Mouse (Mus musculus): Measurements from ENCODE around the gene Supt6.
A peak's percentile ranks its signal among the peaks of the same experiment; 100 is the strongest.

The Supt6 gene

GRCm38 (mm10) chr11:78182450-78182849 is 63.3 kb downstream of the Supt6 start:
- no peak for DNase-seq (ENCODE audit: low spot score)

DNA sequence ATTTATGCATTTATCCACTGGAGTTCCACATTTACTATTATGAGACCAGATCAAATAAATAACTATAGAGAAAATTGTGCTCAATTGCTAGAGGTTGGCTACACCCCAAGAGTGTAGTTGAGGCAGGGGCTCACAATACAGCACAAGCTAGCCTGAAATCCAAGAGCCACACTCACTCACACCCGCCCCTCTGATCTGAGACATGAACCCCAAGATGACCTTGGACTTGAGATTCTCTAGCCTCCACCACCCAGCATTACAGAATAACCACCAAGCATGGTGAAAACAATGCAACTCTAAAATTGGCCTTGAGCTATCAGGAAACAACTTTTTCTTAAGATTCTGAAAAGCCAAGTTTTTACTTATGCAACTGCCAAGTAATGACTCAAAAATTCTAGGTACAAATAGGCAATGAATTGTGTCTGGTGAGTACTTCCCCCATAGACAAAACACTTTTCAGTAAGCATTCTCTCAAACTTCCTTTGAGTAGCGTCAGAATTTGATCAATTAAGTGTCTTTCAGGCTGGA is 63.9 kb downstream of the Supt6 start:
- no peak for DNase-seq (ENCODE audit: low spot score)

DNA sequence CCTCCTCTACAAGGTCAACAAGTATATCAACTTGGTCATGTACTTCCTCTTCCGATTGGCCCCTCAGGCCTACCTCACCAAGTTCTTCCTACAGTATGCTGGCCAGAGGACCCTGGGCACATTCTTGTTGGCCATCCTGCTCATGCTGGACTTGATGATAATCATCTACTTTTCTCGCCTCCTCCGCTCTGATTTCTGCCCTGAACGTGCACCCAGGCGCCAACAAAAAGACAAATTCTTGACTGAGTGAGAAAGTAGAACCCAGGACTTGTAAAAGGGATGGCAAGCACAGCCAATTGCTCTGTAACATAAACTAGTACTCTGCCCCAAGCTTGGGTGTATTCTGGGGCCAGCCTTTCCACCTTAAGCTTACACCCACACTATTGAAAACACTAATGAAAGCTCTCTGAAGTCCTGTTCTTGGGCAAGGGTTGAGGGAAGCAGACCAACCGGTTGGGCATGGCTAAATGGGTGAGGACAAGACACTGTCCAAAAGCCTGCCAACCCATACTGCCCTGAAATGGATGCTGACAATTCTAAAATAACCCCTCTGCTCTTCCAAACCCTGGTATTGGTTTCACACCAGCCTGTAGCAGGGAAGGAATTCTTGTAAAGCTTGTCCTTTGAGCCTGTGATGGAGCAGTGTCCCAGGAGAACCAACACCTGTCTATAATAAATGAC is 65.6 kb downstream of the Supt6 start:
- no peak for DNase-seq (ENCODE audit: low spot score)

GRCm38 (mm10) chr11:78179438-78179999 is 66.3 kb downstream of the Supt6 start:
- no peak for DNase-seq (ENCODE audit: low spot score)

- peak; percentile 83 for DNase-seq (ENCODE audit: low spot score)
Measured at GRCm38 (mm10) chr11:78178859-78179437, 66.8 kb downstream of the Supt6 start.

DNA sequence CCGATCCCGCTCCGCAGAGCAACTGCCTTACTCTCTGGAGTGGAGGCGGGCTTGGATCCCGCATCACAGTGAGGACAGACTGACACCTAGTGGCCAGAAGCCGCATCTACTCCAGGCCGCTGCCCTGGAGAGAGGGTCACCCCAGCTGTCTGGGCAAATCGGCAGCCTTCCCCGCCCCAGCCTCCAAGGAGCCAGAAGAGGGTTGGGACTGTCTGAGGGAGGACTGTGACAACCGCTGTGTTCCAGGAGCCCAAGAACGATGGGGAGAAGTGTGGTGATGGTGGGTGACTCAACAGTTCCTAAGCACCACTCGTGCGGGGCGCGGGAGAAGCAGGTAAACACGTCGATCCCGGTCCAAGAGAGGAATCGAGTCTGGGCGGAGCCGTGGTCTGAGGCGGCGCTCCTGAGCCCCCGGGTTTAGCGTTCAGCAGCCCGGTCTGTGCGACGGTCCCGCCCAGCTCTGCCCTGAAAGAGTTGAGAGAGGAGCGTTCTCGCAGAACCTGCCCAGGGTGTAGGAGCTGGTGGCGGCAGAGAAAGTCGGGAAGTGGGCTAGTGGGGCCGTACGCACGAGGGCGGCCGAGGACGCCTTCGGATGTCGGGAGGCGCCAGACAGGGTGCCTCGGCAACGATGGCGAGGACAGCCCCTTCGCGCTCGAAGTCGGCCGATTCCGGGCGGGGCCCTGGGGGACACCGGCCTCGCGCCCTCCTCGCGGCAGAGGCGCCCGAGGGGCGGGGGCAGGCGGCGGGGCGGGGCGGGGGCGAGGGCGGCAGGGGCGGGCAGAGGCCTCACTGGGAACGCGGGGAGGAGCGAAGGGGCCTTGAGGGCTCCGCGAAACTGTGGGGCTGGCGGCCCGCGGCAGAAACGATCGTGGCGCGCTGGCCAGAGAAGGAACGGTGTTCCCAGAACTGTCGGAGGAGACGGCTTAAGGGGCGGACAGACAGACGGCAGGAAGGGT is 67.6 kb downstream of the Supt6 start:
- peak; percentile 98 for DNase-seq (ENCODE audit: low spot score)

GRCm38 (mm10) chr11:78177437-78177836 is 68.3 kb downstream of the Supt6 start:
- DNase-seq (ENCODE audit: low spot score) = peak; percentile 88

DNA sequence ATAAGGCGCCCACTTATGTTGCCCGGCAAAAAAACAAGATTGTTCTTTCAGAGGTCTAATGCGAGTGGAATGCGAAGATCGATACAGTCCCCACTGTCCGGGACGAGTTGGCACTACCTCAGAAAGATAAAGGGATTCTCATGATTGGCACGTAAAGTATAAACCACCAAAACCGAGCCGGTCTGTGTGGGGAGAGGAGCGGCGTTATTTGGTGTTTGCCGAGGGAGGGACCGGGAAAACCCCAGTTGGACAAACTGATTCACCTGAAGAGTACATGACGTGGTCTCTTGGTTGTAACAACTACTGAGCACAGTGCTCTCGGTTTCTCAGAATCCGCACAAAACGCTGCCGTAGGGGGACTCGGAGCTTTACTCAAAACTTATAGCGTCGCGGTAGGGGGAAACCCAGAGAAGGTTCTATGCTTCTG is 68.9 kb downstream of the Supt6 start:
- no peak for DNase-seq (ENCODE audit: low spot score)

DNA sequence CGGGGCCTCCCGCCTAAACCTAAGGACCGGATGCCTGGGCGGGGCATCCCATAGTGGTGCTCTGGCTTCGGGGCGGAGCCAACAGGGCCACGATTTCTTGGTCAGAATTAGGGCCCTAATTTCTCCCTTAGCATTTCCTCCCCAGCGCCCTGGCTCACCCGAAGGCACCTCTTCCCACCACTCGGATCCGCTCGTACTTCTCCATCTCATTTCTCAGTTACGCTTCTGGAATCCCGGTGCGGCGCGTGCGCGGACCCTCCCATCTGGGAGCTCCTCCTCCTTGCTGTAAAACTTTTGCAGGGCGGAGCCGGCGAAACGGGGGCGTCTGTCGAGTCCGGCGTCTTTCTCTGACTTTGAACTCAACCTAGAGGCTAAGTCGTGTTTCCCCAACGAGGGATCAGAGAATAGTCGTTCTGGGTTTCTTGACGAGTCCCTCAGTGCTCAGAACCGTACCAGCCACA is 69.4 kb downstream of the Supt6 start, which contains the start of the genes Nek8 and Tlcd1:
Gene Nek8 (minus strand): TSS at position 274 of the 461 bp plus-strand sequence.
Gene Tlcd1 (plus strand): TSS at position 310 of the 461 bp plus-strand sequence.
- peak; percentile 93 for DNase-seq (ENCODE audit: low spot score)

- DNase-seq (ENCODE audit: low spot score) = no peak
Measured at GRCm38 (mm10) chr11:78175771-78176401, 69.9 kb downstream of the Supt6 start.

DNA sequence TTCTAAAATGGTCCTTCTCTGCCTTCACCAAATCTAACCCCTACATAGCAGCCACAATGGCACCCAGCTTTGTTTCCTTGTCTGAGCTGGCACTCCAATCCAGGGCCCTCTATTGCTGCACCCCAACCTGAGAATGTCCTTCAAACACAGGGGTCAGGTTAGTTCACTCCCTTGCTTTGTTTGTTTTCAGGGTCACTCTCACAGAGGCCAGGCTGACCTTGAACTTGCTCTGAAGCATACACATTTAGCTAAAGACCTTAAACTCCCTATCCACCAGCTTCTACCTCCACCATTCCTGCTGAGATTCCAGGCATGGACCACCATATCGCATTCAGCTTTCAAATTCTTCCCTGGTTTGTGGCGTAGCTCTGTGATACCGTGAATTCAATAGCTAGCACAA is 71.3 kb downstream of the Supt6 start:
- no peak for DNase-seq (ENCODE audit: low spot score)

- DNase-seq (ENCODE audit: low spot score) = no peak
Measured at GRCm38 (mm10) chr11:78172748-78173383, 72.9 kb downstream of the Supt6 start.

DNA sequence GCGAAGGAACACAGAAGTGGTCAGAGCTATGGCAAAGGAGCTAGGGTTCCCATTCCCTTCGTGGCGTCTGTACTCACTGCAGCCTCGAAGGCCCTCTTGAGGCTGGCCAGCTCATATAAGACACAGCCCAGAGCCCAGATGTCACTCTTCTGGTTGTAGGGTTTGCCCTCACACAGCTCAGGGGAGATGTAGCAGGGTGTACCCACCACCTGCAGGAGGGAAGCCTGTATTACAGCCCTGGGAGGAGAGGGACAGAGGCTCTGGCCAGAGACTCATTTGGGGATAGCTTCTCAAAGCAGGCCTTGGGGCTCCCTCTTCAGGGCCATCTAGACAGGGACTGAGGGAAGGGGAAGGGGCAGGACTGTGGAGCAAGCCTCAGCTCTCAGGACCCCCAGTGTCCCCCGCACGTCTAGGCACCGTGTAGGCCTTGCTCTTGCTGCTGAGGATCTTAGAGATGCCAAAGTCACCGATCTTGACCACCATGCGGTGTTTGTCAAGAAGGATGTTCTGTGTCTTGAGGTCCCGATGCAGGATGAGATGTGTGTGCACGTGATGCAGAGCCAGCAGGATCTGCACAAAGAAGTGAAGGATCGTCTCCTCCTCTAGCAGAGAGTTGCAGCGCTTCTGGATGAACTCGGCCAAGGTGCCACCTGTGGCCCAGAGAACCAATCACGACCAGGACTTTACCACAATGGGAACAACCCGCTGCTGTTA is 73.6 kb downstream of the Supt6 start:
- no peak for DNase-seq (ENCODE audit: low spot score)

GRCm38 (mm10) chr11:78171328-78171727 is 74.5 kb downstream of the Supt6 start:
- no peak for DNase-seq (ENCODE audit: low spot score)

- no peak for DNase-seq (ENCODE audit: low spot score)
Measured at GRCm38 (mm10) chr11:78170306-78170705, 75.5 kb downstream of the Supt6 start.

DNA sequence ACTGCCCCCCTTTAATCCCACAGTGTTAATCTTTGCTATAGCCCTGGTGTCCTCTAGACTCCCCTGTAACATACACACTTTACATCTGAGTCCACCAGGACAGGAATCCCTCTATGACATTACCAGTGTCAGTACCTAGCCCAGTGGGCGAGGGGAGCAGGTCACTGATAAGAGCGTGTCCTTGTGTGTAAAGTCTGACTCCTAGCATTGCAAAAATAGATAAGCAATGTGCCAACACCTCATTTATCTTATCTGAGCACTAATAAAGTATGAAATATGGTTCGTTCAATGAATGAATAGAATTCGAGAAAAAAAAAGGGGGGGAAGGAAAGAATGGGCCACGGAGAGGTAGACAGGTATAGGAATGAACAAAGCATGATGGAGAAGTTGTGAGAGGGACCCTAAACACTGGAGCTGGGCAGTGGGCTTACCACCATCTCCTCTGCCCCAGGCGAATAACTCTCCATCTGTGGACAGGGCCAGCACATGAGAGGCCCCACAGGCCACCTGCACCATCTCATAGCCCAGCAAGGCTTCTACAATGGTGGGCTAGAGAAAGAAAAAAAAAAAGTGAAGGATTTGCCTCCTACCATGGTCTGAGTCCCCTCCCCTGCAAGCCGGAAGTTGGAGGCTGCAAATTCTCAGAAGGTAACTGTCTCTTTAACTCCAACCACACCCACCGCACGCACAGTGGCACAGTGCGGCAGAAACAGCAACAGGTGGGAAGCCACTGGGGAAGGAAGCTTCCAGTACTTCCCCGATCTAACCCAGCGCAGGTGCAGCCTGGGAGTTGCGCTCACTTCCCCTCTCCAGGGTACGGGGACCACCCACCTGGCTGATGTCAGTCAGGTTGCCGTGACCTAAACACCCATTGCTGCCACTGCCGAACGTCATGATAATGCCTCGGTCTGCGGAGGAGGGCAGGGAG is 77.0 kb downstream of the Supt6 start:
- no peak for DNase-seq (ENCODE audit: low spot score)

DNA sequence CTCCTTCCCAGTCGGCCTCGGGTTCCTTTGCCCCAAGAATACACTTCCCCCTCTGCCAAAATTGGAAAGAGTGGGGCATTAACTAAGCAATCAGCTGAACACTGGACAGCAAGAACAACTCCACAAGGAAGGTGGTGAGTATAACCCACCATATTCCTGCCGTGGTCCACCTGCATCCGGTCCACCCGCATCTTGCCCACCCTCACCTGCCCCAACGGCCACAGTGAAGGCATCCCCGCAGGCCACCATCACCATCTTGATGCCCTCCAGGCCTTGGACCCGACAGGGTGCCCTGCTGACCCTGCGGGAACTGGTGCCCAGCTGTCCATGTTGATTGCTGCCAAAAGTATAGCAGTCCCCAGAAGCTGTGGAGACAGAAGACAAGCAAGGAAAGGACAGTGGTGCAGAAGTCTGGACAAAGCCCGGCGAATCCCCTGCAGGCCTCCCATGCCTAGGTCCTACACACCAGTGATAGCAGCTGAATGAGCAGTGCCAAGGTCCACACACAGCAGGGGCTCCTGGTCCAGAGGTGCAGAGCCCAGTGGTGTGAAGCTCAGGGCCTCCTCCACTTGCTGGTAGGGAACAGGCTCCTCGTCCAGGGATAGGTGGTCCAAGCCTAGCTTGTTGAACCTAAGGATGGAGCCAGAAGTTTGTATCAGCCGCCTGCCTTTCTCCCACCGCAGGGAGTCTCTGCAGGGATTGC is 78.4 kb downstream of the Supt6 start:
- DNase-seq (ENCODE audit: low spot score) = no peak

GRCm38 (mm10) chr11:78166640-78167039 is 79.1 kb downstream of the Supt6 start:
- DNase-seq (ENCODE audit: low spot score) = no peak

Measured in adipocyte (in vitro differentiated cells).